Mouse (Mus musculus): ENCODE measurements around the gene 1700012B07Rik.

DNA sequence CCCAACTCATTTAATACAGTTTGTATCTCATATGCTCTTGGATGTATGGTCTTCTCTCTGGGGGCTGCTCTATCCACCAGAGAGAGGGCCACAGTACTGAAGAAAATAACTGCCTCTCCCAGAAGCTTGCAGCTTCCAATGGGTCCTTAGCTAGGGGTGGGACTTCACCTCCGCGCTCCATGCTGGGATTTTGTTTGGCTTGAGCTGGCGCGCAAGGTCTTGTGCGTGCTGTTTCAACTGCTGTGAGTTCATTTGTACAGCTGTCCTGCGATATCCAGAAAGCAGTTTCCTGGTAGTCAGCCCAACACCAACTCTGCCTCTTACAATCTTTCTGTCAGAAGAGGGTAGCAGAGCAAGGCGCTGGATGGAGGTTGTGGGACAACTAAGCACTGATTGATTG, 18.5 kb upstream of the 1700012B07Rik start:
- TF ChIP-seq POLR2A (IDR thresholded peaks at IDR 0.05; ENCODE audit: low read depth, low read length) (no peak), CTCF (IDR thresholded peaks at IDR 0.05; ENCODE audit: extremely low read depth, insufficient read length, insufficient replicate concordance, low read depth, low read length) (no peak)
